8 mouse cellular contexts compared by ENCODE assay signal in genomic region chr2:168954376-168954775, GRCm38 (mm10). TPM values are rescaled to one million over a fixed set of nuclear protein-coding genes. Genes with fewer than 3 reads are reported as not detected.
DNase-seq lines count a peak whose midpoint lies in the region; ATAC-seq and TF ChIP-seq lines count a peak whose summit lies in the region.

No protein-coding gene starts in this region.

- H3K9ac ChIP-seq in limb, embryonic 11.5 days (ENCODE audit: low read length), result peak overlapping the region; percentile 94

- peak overlapping the region; percentile 78 for H3K4me3 ChIP-seq in cerebellum, adult 2 months (replicated peaks; ENCODE audit: insufficient read depth, low read depth, low read length)
- H3K4me3 ChIP-seq in limb, embryonic 11.5 days (ENCODE audit: low read depth, low read length), result peak overlapping the region; percentile 95

- peak overlapping the region; percentile 96 for H3K4me2 ChIP-seq in limb, embryonic 11.5 days (ENCODE audit: low read depth, severe bottlenecking)

- 6% methylated on average over 8 of the region's 8 CpGs for WGBS in cerebellum, adult 2 months
- 8% methylated on average over 8 of the region's 8 CpGs for WGBS in limb, embryonic 11.5 days

- no peak overlapping the region for H3K27ac ChIP-seq in cerebellum, adult 2 months (ENCODE audit: insufficient read depth, low read length)
- H3K27ac ChIP-seq in limb, embryonic 11.5 days (replicated peaks; ENCODE audit: low read depth, low read length), result no peak overlapping the region

- 0 out of 2 replicates have a peak, but pooled peaks cover 4% of the 10 kb centered on the region for H3K4me1 ChIP-seq in cerebellum, adult 2 months (ENCODE audit: control insufficient read depth, insufficient read depth, low read length)
- 0 out of 2 replicates have a peak, but pooled peaks cover 3% of the 10 kb centered on the region for H3K4me1 ChIP-seq in limb, embryonic 11.5 days (ENCODE audit: control insufficient read depth, insufficient read depth, low read length)

- no peak for TF ChIP-seq POLR2A in cerebellum, adult 2 months (IDR thresholded peaks at IDR 0.05; ENCODE audit: borderline replicate concordance, insufficient read depth, low read length)

- no peak for DNase-seq in cerebellum, adult 2 months
- no peak for DNase-seq in cerebellum, adult 11 months
- peak; percentile 11 for DNase-seq in urinary bladder, postnatal 25 days (ENCODE audit: low spot score)
- no peak for DNase-seq in urinary bladder, postnatal 14 days (ENCODE audit: low spot score)
- DNase-seq in limb, embryonic 11.5 days (ENCODE audit: low spot score), result peak; percentile 52
- peak; percentile 12 for DNase-seq in naive thymus-derived CD4-positive, alpha-beta T cell, adult 2 months (ENCODE audit: low read depth)
- DNase-seq in frontal cortex, postnatal 25 days (ENCODE audit: low spot score in 2 of 2), result no peak
- DNase-seq in spleen, postnatal 4 days (ENCODE audit: low spot score in 2 of 2), result no peak

- ATAC-seq in limb, embryonic 11.5 days (ENCODE audit: insufficient number of reproducible peaks, low FRiP score, low TSS enrichment, low read depth), result no peak

- no peaks in the 10 kb centered on the region for H3K9me3 ChIP-seq in limb, embryonic 11.5 days (ENCODE audit: control insufficient read depth, low read length)

- no peak for TF ChIP-seq CTCF in cerebellum, adult 2 months (IDR thresholded peaks at IDR 0.05; ENCODE audit: borderline replicate concordance, insufficient read depth, low read depth, low read length)

- H3K27me3 ChIP-seq in cerebellum, adult 2 months (ENCODE audit: control insufficient read depth, insufficient read depth, low read length), result no peaks in the 10 kb centered on the region
- H3K27me3 ChIP-seq in limb, embryonic 11.5 days (ENCODE audit: control insufficient read depth, insufficient read depth, low read length), result no peaks in the 10 kb centered on the region

- H3K36me3 ChIP-seq in limb, embryonic 11.5 days (ENCODE audit: control insufficient read depth, insufficient read depth, low read length), result peaks cover 8% of the 10 kb centered on the region; the same call in 1 of the 2 replicates

RNA-seq across cellular contexts. Expression of gene Zfp64, which starts 1.0 kb away (rescaled TPM):
- 18.6 and 19.8 TPM in 2 replicates for polyA plus RNA-seq in cerebellum, adult 2 months (2012; rRNA removed)
- 45.0 and 45.3 TPM in 2 replicates for polyA plus RNA-seq in limb, embryonic 11.5 days (2014; fragmentation: Nextera tagmentation; extraction: Ambion mirVana)

Comparison
In these comparisons a context has a peak if more than half of its experiments do, and no peak if none do; other contexts are left out.
1. DNase-seq: peak in urinary bladder, postnatal 25 days (single experiment), limb, embryonic 11.5 days (single experiment) and naive thymus-derived CD4-positive, alpha-beta T cell, adult 2 months (single experiment); none in cerebellum, adult 2 months (0 of 2), cerebellum, adult 11 months (single experiment), urinary bladder, postnatal 14 days (single experiment), frontal cortex, postnatal 25 days (0 of 2) and spleen, postnatal 4 days (0 of 2).